Mouse (Mus musculus) monocyte, adult 5-6 weeks (primary cell): ENCODE results near the gene Ift140. TPM values are rescaled to one million over a fixed set of nuclear protein-coding genes. Genes with fewer than 3 reads are reported as not detected.

Source experiments
- ATAC-seq: fragments of 153-309, 156-312 bp; replicated peaks from 2 replicates; pipeline ENCODE4 v1.8.0; 2017; ENCODE audit warnings: mild to moderate bottlenecking; ENCODE audit not compliant: low TSS enrichment, insufficient number of reproducible peaks, severe bottlenecking, poor library complexity, low FRiP score
- total RNA-seq: library from RNA; stranded (forward); fragments of 200-1000, 200-491, 200-594 nt; gene quantifications from 3 replicates; pipeline ENCODE4 v1.2.3, GENCODE M21; 2017

The Ift140 gene
- total RNA-seq, 1 experiment from 2014 or later = 11.7 TPM

- ATAC-seq = no peak
Measured at GRCm38 (mm10) chr17:25067442-25067851, 51.6 kb downstream of the Ift140 start.

GRCm38 (mm10) chr17:25068690-25069089, 52.8 kb downstream of the Ift140 start:
- no peak for ATAC-seq

- ATAC-seq = no peak
Measured at GRCm38 (mm10) chr17:25076906-25077305, 61.0 kb downstream of the Ift140 start.

- ATAC-seq = no peak
Measured at GRCm38 (mm10) chr17:25077771-25078372, 62.0 kb downstream of the Ift140 start.

GRCm38 (mm10) chr17:25080210-25080609, 64.3 kb downstream of the Ift140 start:
- no peak for ATAC-seq

- ATAC-seq = no peak
Measured at GRCm38 (mm10) chr17:25080960-25081381, 65.1 kb downstream of the Ift140 start.

GRCm38 (mm10) chr17:25082081-25082847, 66.4 kb downstream of the Ift140 start:
- ATAC-seq = no peak

GRCm38 (mm10) chr17:25082887-25083286, 67.0 kb downstream of the Ift140 start:
- no peak for ATAC-seq

GRCm38 (mm10) chr17:25083444-25083931, 67.6 kb downstream of the Ift140 start, which contains the start of gene Tmem204:
Tmem204 (minus strand) TSS chr17:25083591.
- ATAC-seq = no peak

GRCm38 (mm10) chr17:25084835-25085385, 69.0 kb downstream of the Ift140 start:
- no peak for ATAC-seq

GRCm38 (mm10) chr17:25086724-25087123, 70.8 kb downstream of the Ift140 start:
- ATAC-seq = no peak

GRCm38 (mm10) chr17:25089158-25089557, 73.3 kb downstream of the Ift140 start:
- ATAC-seq = no peak

- ATAC-seq = no peak
Measured at GRCm38 (mm10) chr17:25090450-25090849, 74.6 kb downstream of the Ift140 start.

GRCm38 (mm10) chr17:25096221-25096620, 80.3 kb downstream of the Ift140 start:
- ATAC-seq = no peak

- no peak for ATAC-seq
Measured at GRCm38 (mm10) chr17:25100052-25100451, 84.2 kb downstream of the Ift140 start.

GRCm38 (mm10) chr17:25101338-25101737, 85.5 kb downstream of the Ift140 start:
- ATAC-seq = no peak

- no peak for ATAC-seq
Measured at GRCm38 (mm10) chr17:25107786-25108185, 91.9 kb downstream of the Ift140 start.

- ATAC-seq = no peak
Measured at GRCm38 (mm10) chr17:25109578-25109977, 93.7 kb downstream of the Ift140 start.

- ATAC-seq = no peak
Measured at GRCm38 (mm10) chr17:25110590-25110989, 94.7 kb downstream of the Ift140 start.

GRCm38 (mm10) chr17:25111220-25111619, 95.3 kb downstream of the Ift140 start:
- ATAC-seq = no peak
